Mouse (Mus musculus) layer of hippocampus, adult 8-10 months (tissue): Measurements from ENCODE around the gene Chd6. TPM values are rescaled to one million over a fixed set of nuclear protein-coding genes. Genes with fewer than 3 reads are reported as not detected.

Source experiments
- DNase-seq, 2 experiments: peaks; one replicate each; pipeline ENCODE4 v3.0.0; 2022; ENCODE audit warnings: low spot score in 2 of 2
- total RNA-seq, 4 experiments: library from RNA; stranded (reverse); gene quantifications; 2 replicates each; pipeline ENCODE4 v1.2.4; 2022

Gene Chd6
- total RNA-seq: 10 to 100 TPM; 56.4 to 73.8 (median 61.9) TPM

- DNase-seq: peak; percentile 99 to 100
These were observed at the start of gene Chd6 for GRCm38 (mm10) chr2:161108933-161109371. Gene Chd6 (minus strand): TSS chr2:161109075.

GRCm38 (mm10) chr2:161150004-161150842 lies 41.3 kb upstream of the Chd6 start:
- no peak for DNase-seq

GRCm38 (mm10) chr2:161148428-161149020 lies 39.6 kb upstream of the Chd6 start:
- DNase-seq: no peak

GRCm38 (mm10) chr2:161147656-161148427 lies 39.0 kb upstream of the Chd6 start:
- peak; percentile 32 to 48 for DNase-seq

- no peak for DNase-seq
These were observed 35.9 kb upstream of the Chd6 start for GRCm38 (mm10) chr2:161144799-161145198.

- peak in 1 of 2 experiments; percentile 38 for DNase-seq
These were observed 30.0 kb upstream of the Chd6 start for GRCm38 (mm10) chr2:161138672-161139536.

- no peak for DNase-seq
These were observed 28.1 kb upstream of the Chd6 start for GRCm38 (mm10) chr2:161136999-161137398.

- peak in 1 of 2 experiments; percentile 51 for DNase-seq
These were observed 19.7 kb upstream of the Chd6 start for GRCm38 (mm10) chr2:161128367-161129111.

GRCm38 (mm10) chr2:161112011-161112410 lies 3.1 kb upstream of the Chd6 start:
- no peak for DNase-seq

- peak in 1 of 2 experiments; percentile 51 for DNase-seq
These were observed 535 bp upstream of the Chd6 start for GRCm38 (mm10) chr2:161109398-161109821.

GRCm38 (mm10) chr2:161108085-161108927 lies 569 bp downstream of the Chd6 start:
- DNase-seq: peak in 1 of 2 experiments; percentile 23

- DNase-seq: no peak
These were observed 1.6 kb downstream of the Chd6 start for GRCm38 (mm10) chr2:161107236-161107635.

GRCm38 (mm10) chr2:161103769-161104168 lies 5.1 kb downstream of the Chd6 start:
- no peak for DNase-seq

- DNase-seq: no peak
These were observed 6.8 kb downstream of the Chd6 start for GRCm38 (mm10) chr2:161102102-161102501.

- no peak for DNase-seq
These were observed 11.1 kb downstream of the Chd6 start for GRCm38 (mm10) chr2:161097746-161098145.

- DNase-seq: no peak
These were observed 18.0 kb downstream of the Chd6 start for GRCm38 (mm10) chr2:161090746-161091405.

- no peak for DNase-seq
These were observed 18.7 kb downstream of the Chd6 start for GRCm38 (mm10) chr2:161090200-161090599.

- no peak for DNase-seq
These were observed 30.3 kb downstream of the Chd6 start for GRCm38 (mm10) chr2:161078590-161078989.

GRCm38 (mm10) chr2:161076262-161076661 lies 32.6 kb downstream of the Chd6 start:
- DNase-seq: no peak
